Mouse (Mus musculus): Measurements from ENCODE around the gene Slc39a13. TPM values are rescaled to one million over a fixed set of nuclear protein-coding genes. Genes with fewer than 3 reads are reported as not detected.
"Not testable (repeated sequence)": the region's sequence is repeated elsewhere in the genome, so short reads cannot be mapped to it uniquely, and the experiment has no call there.

Gene Slc39a13
- total RNA-seq, 2 experiments from 2014 or later = 26.8 to 31.8 TPM

GRCm38 (mm10) chr2:91068162-91068871 is 1.9 kb downstream of the Slc39a13 start:
- no peak for DNase-seq (ENCODE audit: low spot score in 2 of 2)

DNA sequence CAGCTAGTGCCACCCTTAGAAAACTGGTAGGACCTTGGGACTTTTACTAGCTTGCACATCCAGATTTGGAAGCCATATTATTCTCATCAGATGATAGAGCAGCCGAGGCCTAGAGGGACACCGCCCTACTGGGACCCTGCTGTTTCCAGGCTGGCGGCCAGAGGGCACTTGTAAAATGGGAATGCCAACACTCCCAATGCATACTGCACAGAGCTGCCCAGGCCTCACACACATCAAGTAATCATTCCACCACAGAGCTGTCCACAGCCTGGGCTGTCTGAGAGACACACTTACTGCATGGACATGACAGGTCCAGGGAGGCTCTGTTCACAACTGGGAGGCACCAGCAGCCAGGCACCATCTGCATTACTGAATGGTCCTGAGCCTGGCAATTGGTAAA is 3.8 kb downstream of the Slc39a13 start:
- DNase-seq (ENCODE audit: low spot score in 2 of 2) = no peak

GRCm38 (mm10) chr2:91065544-91065943 is 4.7 kb downstream of the Slc39a13 start:
- DNase-seq (ENCODE audit: low spot score in 2 of 2) = peak; percentile 40 to 52

GRCm38 (mm10) chr2:91064211-91064610 is 6.0 kb downstream of the Slc39a13 start:
- no peak for DNase-seq (ENCODE audit: low spot score in 2 of 2)

- DNase-seq (ENCODE audit: low spot score in 2 of 2) = no peak
Observed at GRCm38 (mm10) chr2:91062779-91063606, 7.2 kb downstream of the Slc39a13 start.

DNA sequence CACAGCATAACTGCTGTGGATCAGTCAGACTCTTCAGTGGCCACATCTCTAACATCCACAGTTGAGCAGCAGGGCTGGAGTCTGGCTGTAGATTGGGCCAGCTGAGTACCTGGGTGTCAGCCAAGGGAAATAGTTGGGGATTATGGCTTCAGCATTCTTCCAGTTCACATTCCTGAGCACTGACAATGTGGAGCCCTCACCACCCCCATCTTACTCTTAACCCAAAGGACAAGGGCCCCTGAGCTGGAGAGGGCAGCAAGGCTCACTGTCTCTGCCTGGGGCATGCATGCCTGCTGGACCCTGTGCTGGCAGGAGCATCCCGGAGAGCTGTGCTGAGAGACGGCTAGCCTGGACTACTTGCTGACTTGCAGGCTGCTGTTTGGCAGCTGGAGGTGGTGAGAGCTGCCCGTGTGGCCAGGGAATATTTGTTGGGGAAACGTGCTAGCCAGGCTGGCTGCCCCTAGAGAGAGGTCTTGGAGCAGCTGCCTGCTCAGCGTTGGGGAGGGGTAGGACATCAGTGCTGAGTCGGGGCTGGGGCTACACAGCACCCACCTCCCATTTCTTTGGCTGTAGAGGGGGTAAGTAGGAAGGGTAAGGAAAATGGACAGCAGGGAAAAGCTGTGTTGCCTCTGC is 8.3 kb downstream of the Slc39a13 start:
- no peak for DNase-seq (ENCODE audit: low spot score in 2 of 2)

- peak; percentile 73 to 76 for DNase-seq (ENCODE audit: low spot score in 2 of 2)
Observed at GRCm38 (mm10) chr2:91060544-91061355, 9.5 kb downstream of the Slc39a13 start.

DNA sequence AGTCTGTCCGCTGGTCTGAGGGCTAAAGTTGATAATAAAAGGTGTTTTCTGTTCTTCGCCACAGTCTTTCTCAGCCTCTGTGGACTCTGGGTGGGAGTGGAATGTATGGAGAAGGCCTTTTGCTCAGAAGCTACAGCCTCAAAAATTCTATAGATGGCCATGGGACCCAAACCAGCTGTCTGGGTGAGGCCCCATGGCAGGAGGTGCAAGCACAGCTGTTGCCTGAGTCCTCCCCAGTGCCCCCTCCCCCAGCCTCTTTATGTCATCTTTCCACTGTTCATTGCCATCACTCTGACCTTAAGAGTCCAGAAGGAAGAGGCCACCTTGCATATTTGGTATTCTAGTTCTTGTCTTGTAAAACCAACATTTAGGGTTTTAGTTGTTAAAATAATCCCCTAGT is 10.8 kb downstream of the Slc39a13 start:
- DNase-seq (ENCODE audit: low spot score in 2 of 2) = no peak

GRCm38 (mm10) chr2:91058435-91058834 is 11.8 kb downstream of the Slc39a13 start:
- DNase-seq (ENCODE audit: low spot score in 2 of 2) = no peak

GRCm38 (mm10) chr2:91053934-91054382 is 16.3 kb downstream of the Slc39a13 start, which contains the start of gene Psmc3:
Gene Psmc3, plus strand, starts transcription at chr2:91054009.
- peak; percentile 97 to 98 for DNase-seq (ENCODE audit: low spot score in 2 of 2)

DNA sequence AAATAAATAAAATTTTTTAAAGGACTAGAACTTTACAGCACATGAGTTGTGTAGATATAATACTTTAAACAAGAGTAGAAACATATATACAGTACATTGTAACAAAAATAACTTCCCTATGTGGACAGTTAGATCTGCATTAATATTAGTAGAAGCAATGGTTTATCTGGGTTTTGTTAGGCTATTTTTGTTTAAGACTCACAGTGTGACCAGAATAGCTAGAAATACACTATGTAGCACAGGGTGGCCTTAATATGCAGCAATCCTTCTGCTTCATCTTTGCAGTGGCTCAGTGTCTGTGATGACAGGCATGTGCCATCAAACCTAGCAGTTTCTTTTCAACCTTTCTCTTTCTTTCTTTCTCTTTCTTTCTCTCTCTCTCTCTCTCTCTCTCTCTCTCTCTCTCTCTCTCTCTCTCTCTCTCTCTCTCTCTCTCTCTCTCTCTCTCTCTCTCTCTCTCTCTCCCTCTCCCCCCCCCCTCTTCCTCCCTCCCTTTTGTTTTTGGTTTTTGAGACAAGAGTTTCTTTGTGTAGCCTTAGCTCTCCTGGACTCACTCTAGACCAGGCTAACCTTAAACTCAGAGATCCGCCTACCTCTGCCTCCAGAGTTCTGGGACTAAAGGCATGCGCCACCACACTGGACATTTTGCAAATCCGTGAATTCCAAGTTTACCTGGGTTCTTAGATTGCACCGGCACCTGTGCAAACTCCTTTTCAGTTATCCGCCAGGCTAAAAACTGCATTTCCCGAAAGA is 16.9 kb downstream of the Slc39a13 start:
- no peak for DNase-seq (ENCODE audit: low spot score in 2 of 2)

- no peak for DNase-seq (ENCODE audit: low spot score in 2 of 2)
Observed at GRCm38 (mm10) chr2:91052752-91053151, 17.5 kb downstream of the Slc39a13 start.

GRCm38 (mm10) chr2:91051917-91052316 is 18.3 kb downstream of the Slc39a13 start:
- DNase-seq (ENCODE audit: low spot score in 2 of 2) = no peak

GRCm38 (mm10) chr2:91047359-91047758 is 22.9 kb downstream of the Slc39a13 start:
- DNase-seq (ENCODE audit: low spot score in 2 of 2) = no peak

DNA sequence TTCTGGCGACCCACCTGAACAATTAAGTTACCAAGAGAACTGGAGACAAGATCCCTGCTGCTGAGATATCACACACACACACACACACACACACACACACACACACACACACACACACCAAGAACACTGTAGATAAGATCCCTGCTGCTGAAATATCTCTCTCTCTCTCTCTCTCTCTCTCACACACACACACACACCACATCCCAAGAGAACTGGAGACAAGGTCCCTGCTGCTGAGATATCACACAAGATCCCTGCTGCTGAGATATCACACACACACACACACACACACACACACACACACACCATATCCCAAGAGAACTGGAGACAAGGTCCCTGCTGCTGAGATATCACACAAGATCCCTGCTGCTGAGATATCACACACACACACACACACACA is 24.4 kb downstream of the Slc39a13 start:
- DNase-seq (ENCODE audit: low spot score in 2 of 2) = not testable (repeated sequence)

- no peak for DNase-seq (ENCODE audit: low spot score in 2 of 2)
Observed at GRCm38 (mm10) chr2:91044727-91045126, 25.5 kb downstream of the Slc39a13 start.

GRCm38 (mm10) chr2:91042651-91043398 is 27.4 kb downstream of the Slc39a13 start:
- DNase-seq (ENCODE audit: low spot score in 2 of 2) = no peak

GRCm38 (mm10) chr2:91041786-91042185 is 28.4 kb downstream of the Slc39a13 start:
- DNase-seq (ENCODE audit: low spot score in 2 of 2) = no peak

DNA sequence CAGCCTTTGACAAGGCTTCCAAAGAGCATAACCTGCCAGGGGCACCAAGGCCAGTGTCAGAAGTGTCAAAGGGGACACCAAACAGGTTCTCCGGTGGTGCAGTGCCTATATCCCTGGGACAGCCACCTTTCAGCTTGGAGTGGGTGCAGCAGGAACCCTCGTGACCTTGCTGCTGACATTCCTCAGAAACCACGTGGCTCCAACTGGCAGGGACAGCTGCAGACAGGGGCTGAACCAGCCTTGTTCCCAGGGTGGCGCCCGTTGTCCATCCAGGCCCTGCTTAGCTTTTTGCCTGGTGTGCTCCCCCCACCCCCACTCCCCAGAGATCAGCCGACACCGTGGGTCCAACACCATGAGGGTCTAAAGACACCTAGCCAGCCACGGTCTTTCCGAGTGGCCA is 34.8 kb downstream of the Slc39a13 start, which contains the start of gene Rapsn:
TSS of gene Rapsn (plus strand) at position 236 of the 400 bp plus-strand sequence.
- no peak for DNase-seq (ENCODE audit: low spot score in 2 of 2)

Data from left cerebral cortex, adult 18-20 months (tissue).